Mouse (Mus musculus): ENCODE results near the gene H2-Q2.
"Not testable (repeated sequence)": the region's sequence is repeated elsewhere in the genome, so short reads cannot be mapped to it uniquely, and the experiment has no call there.

H2-Q2 gene

DNA sequence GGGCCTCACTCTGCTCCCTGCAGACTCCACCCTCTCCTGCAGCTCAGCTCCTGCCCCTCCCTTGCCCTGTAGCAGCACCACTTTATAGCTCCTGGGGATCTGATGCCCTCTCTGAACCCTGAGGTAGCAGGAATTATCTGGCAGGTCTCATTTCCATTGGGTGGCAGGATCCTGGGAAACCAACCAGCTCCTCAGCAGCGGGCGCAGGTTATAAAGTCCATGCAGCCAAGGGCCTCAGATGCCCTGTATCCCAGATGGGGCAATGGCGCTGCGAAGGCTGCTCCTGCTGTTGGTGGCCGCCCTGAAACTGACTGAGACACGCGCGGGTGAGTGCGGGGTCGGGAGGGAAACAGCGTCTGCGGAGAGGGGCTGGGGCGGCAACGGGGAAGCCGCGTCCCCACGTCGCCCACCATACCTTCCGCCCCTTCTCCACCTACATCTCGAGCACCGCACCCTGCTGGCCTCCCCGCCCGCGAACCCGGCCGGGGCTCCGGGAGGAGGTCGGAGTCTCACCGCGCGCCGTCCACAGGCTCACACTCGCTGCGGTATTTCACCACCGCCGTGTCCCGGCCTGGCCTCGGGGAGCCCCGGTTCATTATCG is at the start of gene H2-Q2:
Gene H2-Q2, plus strand, starts transcription at position 172 of the 601 bp plus-strand sequence.
- in situ Hi-C loops (cut with MboI, MseI), result no loop called here

DNA sequence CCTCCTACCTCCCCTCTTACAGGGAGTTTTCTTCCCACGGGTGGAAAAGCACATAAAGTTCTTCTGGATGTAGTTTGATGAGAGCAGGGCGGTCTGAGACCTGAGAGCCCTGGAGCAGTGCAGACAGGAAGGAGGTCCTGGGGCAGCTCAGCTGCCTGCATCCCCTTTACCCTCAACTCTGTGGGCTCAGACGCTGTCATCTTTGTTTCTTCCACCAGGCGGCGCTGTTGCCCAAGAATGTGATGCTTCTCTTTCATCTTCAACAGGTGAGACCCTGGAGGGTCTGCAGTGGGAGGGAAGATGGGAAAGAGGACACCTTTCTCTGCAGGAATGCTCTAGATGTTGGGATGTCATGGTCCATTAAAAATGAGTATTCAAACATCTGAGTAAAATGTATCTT is 46.2 kb upstream of the H2-Q2 start:
- in situ Hi-C loops (cut with MboI, MseI), result not testable (repeated sequence)

DNA sequence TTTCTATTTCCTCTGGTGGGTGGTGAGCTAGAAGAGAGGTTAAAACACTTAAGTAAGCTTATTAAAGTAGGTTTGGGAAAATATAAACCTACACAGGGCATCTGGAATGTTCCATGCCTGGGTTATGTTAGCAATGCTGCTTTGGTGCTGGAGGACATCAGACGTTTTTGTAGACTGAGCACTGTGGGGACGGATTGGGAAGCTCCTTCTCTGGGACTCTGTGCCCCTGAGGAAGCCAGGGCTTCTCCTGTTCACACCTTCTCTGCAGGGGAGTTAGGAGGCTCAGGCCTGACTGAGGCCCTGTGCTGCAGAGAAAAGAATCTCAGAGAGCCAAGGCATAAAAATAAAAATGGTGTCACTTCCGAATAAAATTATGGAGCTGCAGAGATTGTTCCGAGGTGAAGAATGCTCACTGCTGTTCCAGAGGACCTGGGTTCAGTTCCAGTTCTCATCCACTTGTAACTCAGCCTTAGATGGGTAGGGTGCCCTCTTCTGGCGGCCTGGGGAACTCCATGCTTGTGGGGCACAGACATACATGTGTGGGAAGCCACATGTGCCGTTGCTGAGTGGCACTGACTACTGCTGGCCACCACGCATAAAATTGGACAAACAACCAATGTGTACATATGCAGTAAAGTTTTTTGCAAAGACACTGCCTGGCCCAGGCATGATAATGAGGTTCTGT is 41.6 kb upstream of the H2-Q2 start:
- in situ Hi-C loops (cut with MboI, MseI), result loop anchor here (5.0 kb wide), 1 partner anchor 77 kb away; the partner anchor contains the start of gene H2-Q4

DNA sequence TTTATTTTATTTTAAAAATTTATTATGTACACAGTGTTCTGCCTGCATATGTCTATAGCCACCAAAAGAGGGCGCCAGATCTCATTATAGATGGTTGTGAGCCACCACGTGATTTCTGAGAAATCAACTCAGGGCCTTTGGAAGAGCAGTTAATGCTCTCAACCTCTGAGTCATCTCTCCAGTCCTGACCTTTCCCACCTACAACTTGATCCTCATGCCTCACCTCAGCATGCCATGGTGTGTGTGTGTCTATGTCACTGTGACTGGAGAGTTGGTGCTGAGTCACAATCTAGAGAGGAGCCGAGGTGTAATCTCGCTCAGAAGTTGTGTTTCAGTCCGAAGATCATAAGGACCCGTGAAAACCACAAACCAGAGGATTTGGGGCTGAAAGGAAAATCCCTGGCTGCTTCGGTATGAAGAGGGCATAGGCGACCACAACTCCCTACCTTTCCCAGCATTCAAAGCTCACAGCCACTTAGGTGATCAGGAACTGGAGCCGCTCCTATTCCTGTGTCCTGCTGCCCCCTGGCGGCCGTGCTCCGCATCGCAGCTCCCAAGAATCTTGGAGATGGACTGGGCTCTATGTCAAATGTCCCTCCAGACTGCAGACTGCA is 40.3 kb upstream of the H2-Q2 start:
- in situ Hi-C loops (cut with MboI, MseI), result loop anchor here (5.0 kb wide), 1 partner anchor 76 kb away; the partner anchor contains the start of gene H2-Q4

DNA sequence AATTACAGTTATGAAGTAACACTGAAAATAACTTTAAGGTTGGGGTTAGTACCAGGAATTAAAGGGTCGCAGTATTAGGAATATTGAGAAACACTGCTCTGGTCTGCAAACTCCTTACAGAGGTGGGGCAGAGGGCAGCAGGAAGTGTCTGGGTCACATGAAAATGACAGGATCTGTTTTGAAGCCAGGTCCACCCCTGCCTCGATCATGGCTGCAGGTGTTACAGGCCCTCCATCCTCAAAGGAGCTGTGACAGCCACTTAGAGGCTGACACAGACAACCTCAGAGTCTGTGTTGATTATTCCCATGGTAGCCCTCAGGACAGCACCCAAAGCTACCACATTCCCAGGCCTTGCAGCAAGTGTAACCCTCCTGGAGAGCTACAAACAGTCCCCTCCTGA is 38.8 kb upstream of the H2-Q2 start:
- in situ Hi-C loops (cut with MboI, MseI), result loop anchor here (5.0 kb wide), 1 partner anchor 74 kb away; the partner anchor contains the start of gene H2-Q4

DNA sequence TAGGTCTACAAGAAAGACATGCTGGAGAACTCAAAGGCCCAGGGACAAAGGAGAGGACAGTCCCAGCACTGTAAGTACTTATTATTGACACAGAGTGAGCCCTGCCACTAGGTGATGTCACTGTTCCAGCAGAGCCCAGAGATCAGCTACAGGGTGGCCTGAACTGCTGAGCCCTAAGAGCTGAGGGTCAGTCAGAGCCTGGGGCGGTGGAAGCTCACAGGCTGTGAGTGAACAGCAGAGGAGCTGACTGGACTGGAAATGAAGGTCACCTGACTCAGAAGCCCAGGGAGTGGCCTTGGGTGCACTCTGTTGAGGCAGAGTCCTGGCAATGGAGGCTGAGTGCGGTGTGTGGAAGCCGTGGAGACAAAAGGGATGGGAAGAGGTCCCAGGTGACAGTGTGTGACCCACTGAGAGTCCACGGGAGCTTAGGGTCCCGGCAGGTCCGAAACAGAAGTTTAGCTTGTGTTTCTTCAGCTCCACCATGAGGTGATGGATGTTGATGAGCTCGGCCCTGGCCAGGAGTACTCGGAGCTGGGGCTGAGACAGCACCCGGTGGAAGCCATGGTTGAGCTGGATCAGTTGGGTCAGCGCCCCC is 38.2 kb upstream of the H2-Q2 start:
- in situ Hi-C loops (cut with MboI, MseI), result loop anchor here (5.0 kb wide), 1 partner anchor 73 kb away; the partner anchor contains the start of gene H2-Q4

DNA sequence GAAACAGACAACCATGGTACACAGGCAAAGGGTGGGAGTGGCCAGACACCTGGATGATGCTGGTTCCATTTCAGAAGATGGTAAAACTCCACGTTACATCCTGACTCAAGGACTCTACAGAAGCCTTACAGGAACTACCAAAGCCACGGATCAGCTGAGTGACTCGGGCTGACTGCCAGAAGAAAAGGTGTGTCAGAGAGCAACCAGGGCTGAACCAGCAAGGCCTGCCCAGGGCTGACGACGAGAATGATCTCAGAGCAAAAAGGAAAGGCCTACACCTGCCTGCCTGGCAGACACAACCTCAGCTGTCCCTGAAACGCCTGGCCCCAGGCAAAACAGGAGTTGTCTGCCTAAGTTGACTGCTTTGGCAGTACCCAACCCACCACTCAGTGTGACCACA is 37.6 kb upstream of the H2-Q2 start:
- in situ Hi-C loops (cut with MboI, MseI), result loop anchor here (5.0 kb wide), 1 partner anchor 73 kb away; the partner anchor contains the start of gene H2-Q4

DNA sequence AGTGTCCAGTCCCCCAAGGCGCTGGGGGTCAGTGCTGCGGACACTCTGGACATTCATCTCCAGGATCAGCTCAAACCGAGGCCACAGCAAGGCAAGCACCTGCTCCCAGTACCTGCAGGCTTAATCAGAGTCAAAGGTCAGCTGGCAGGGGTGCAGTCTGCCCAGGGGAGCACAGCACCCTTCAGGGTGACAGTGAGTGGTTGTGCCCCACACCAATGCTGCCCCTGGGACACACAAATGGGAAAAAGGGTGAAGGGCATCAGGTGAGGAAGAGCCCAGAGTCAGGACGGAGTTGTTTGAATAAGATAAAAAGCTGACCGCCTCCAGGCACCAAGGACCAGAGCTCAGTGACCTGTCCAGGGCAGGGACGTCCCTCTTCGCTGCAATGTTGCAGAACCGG is 37.1 kb upstream of the H2-Q2 start:
- in situ Hi-C loops (cut with MboI, MseI), result loop anchor here (5.0 kb wide), 1 partner anchor 72 kb away; the partner anchor contains the start of gene H2-Q4

DNA sequence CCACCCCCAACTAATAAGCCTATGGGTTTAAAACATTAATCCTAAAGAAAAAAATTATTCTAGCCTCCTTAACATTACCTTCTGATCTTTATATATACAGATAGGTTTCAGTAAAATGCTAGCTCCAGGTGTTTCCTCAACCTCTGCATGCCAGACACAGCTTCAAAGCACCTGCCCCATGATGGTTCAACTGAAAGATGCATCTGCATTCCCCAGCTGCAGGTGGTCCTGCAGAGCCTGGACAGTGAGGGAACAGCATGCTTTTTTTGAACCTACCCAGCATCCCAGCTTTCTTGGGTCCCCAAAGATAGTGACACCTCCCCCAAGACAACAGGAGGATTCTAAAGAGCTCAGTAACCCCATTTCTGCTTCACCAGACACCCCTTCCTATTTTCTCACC is 23.4 kb upstream of the H2-Q2 start:
- in situ Hi-C loops (cut with MboI, MseI), result loop anchor here (10.0 kb wide), 1 partner anchor 136 kb away; no protein-coding TSS in a partner anchor

DNA sequence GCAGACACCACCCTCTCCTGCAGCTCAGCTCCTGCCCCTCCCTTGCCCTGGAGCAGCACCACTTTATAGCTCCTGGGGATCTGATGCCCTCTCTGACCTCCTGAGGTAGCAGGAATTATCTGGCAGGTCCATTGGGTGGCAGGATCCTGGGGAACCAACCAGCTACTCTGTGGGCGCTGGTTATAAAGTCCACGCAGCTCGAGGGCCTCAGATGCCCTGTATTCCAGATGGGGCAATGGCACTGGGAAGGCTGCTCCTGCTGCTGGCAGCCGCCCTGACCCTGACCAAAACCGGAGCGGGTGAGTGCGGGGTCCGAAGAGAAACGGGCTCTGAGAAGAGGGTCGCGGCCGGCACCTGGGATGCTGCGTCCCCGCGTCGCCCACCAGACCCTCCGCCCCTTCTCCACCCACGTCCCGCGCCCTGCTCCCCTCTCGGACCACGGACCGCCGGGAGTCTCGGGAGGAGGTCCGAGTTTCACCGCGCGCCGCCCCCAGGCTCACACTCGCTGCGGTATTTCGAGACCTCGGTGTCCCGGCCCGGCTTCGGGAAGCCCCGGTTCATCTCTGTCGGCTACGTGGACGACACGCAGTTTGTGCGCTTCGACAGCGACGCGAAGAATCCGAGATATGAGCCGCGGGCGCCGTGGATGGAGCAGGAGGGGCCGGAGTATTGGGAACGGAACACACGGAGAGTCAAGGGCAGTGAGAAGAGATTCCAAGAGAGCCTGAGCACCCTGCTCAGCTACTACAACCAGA is 21.5 kb upstream of the H2-Q2 start, which contains the start of gene H2-Q1:
Gene H2-Q1, plus strand, starts transcription at position 79 of the 755 bp plus-strand sequence.
- in situ Hi-C loops (cut with MboI, MseI), result loop anchor here (5.0 to 10.0 kb wide), 2 partner anchors 33 to 56 kb away; partner anchors contain the start of gene H2-D1

DNA sequence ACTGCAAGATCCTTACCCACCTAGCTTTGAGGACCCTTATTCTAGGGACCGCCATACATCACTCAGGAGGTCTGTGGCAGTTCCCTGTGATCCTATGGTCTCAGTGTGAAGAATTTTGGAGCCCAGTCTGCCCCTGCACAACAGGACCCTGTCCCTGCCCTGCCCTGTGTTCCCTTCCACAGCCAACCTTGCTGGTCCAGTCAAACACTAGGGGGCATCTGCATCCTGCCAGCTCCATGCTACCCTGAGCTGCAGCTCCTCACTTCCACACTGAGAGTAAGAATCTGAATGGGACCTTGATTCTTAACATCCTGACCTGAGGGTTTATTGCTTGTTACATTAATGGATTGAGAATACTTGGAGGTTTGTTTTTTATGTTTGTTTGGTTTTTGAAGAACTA is 16.9 kb upstream of the H2-Q2 start:
- in situ Hi-C loops (cut with MboI, MseI), result loop anchor here (10.0 kb wide), 1 partner anchor 60 kb away; the partner anchor contains the start of gene H2-D1

DNA sequence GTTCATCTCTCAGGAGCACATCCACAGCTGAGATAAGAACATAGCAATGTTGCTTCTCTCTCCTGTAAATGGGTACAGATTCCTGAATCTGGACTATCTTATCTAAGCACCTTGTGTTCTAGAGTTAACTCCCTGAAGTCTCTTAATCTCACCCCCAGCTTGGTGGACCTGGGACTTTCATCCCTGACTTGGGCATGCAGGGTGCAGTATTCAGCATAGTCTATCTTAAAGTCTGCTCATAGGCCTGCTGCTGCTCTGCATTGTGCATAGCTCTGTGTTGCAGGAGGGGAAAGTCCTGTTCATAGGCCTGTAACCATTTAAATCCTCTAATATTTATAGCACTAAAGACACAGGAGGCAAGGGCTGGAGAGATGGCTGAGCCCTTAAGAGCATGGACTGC is 16.0 kb upstream of the H2-Q2 start:
- in situ Hi-C loops (cut with MboI, MseI), result loop anchor here (10.0 kb wide), 1 partner anchor 61 kb away; the partner anchor contains the start of gene H2-D1

DNA sequence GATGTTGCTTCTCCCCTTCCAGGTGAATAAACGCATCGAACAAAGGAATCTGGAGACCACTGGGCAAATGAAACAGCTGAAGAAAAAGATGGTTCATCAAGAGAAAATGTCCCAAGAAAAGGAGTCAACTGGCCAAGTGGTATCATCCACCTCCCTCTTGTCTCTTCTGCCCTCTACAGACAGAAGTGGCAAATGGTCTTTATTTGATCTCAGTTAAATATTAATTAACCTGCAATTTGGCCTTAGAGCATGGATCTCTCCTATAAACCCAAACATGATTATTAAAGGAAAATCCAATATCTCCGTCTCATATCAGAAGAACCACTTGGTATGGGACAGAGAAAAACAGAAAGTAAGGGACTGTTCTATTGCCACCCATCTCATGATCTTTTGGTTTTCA is 12.3 kb upstream of the H2-Q2 start:
- in situ Hi-C loops (cut with MboI, MseI), result loop anchor here (10.0 kb wide), 1 partner anchor 65 kb away; the partner anchor contains the start of gene H2-D1

DNA sequence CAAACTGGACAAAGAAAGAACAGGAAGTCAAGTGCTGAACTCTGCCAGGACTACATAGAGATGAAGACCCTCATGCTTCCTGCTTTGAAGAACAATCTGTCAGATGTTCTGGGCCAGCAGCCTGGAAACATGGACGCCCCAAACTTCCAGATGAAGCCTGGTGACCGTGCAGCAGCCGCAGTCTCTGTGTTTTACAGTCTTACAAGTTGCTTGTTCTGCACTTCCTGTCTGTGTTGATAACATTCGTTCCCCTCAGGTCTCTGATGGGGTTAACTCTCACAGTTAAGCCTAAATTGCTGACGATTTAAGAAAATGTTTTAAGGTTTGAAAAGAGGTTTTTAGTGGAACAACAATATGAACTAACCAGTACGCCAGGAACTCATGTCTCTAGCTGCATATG is 10.5 kb upstream of the H2-Q2 start:
- in situ Hi-C loops (cut with MboI, MseI), result not testable (repeated sequence)

DNA sequence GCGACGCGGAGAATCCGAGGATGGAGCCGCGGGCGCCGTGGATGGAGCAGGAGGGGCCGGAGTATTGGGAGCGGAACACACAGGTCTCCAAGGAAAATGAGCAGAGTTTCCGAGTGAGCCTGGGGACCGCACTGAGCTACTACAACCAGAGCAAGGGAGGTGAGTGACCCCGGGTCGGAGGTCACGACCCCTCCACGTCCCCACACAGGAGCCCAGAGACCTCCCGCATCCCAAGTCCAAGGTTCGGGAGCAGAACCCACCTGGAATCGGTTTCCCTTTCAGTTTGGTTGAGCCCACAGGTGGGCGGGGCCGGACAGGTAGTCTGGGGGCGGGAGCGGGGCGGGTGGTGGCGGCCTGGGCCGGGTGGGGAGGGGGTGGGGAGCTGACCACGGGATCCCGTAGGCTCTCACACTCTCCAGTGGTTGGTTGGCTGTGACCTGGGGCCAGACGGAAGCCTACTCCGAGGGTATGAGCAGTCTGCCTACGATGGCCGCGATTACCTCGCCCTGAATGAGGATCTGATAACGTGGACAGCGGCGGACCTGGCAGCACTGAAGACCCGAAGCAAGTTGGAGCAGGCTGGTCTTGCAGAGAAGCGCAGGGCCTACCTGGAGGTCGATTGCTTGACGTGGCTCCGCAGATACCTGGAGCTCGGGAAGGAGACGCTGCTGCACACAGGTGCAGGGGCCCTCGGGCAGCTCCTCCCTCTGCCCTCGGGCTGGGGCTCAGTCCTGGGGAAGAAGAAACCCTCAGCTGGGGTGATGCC is 852 bp downstream of the H2-Q2 start:
- in situ Hi-C loops (cut with MboI, MseI), result no loop called here

DNA sequence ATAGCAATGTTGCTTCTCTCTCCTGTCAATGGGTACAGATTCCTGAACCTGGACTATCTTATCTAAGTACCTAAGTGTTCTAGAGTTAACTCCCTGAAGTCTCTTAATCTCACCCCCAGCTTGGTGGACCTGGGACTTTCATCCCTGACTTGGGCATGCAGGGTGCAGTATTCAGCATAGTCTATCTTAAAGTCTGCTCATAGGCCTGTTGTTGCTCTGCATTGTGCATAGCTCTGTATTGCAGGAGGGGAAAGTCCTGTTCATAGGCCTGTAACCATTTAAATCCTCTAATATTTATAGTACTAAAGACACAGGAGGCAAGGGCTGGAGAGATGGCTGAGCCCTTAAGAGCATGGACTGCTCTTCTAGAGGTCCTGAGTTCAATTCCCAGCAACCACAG is 5.6 kb downstream of the H2-Q2 start:
- in situ Hi-C loops (cut with MboI, MseI), result not testable (repeated sequence)

DNA sequence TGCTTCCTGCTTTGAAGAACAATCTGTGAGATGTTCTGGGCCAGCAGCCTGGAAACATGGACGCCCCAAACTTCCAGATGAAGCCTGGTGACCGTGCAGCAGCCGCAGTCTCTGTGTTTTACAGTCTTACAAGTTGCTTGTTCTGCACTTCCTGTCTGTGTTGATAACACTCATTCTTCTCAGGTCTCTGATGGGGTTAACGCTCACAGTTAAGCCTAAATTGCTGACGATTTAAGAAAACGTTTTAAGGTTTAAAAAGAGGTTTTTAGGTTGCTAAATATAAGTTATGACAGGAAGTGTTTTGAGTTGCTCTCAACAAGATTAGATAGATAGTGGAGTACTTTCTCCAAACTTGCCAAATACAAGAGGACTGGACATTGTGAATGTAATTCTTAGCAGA is 11.2 kb downstream of the H2-Q2 start:
- in situ Hi-C loops (cut with MboI, MseI), result not testable (repeated sequence)

DNA sequence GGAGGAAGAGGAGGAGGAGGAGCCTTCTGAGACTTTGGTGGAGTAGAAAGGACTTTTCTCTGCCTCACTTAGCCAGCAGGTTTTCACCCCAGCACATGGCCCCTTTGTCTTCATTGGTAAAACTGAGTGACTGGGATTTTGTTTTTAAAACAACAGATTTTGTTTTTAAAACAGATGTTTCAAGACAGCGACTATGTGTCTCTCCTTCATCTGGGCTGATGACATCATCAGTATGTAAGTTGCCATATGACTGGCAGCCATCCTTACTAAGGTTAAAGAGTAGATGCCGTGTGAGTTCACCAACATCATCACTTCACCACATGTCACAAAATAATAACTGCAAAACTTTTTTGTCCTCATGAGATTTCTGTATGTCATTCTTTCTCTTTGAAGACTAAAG is 12.0 kb downstream of the H2-Q2 start:
- in situ Hi-C loops (cut with MboI, MseI), result no loop called here

DNA sequence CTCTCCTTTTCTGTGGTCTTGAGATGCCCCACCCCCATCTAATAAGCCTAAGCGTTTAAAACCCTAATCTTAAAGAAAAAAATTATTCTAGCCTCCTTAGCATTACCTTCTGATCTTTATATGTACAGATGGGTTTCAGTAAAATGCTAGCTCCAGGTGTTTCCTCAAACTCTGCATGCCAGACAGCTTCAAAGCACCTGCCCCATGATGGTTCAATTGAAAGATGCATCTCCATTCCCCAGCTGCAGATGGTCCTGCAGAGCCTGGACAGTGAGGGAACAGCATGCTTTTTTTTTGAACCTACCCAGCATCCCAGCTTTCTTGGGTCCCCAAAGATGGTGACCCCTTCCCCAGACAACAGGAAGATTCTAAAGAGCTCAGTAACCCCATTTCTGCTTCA is 15.0 kb downstream of the H2-Q2 start:
- in situ Hi-C loops (cut with MboI, MseI), result no loop called here

DNA sequence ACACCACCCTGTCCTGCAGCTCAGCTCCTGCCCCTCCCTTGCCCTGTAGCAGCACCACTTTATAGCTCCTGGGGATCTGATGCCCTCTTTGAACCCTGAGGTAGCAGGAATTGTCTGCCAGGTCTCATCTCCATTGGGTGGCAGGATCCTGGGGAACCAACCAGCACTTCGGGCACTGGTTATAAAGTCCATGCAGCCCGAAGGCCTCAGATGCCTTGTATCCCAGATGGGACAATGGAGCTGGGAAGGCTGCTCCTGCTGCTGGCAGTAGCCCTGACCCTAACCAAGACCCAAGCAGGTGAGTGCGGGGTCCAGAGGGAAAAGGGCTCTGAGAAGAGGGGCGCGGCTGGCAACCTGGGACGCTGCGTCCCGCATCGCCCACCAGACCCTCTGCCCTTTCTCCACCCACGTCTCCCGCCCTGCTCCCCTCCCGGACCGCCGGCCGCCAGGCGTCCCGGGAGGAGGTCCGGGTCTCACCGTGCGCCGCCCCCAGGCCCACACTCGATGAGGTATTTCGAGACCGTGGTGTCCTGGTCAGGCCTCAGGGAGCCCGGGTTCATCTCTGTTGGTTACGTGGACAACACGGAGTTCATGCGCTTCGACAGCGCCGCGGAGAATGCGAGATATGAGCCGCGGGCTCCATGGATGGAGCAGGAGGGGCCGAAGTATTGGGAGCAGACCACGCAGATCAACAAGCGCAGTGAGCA is 16.9 kb downstream of the H2-Q2 start:
- in situ Hi-C loops (cut with MboI, MseI), result no loop called here

Measured in T-helper 2 cell (primary cell).